Mouse (Mus musculus) layer of hippocampus, postnatal 14 days (tissue): ENCODE results near the gene Srr. TPM values are rescaled to one million over a fixed set of nuclear protein-coding genes. Genes with fewer than 3 reads are reported as not detected.

ENCODE experiments used
- DNase-seq, 2 experiments: peaks; one replicate each; pipeline ENCODE4 v3.0.0; 2021 to 2022; ENCODE audit warnings: low spot score in 2 of 2, mixed read lengths in 1 of 2
- long read RNA-seq, 2 experiments: library from polyadenylated mRNA; stranded (forward); transcript quantifications; one replicate each; pipeline ENCODE4 v2.0.0; 2021
- total RNA-seq, 2 experiments: library from RNA; stranded (reverse); gene quantifications; 2 replicates each; pipeline ENCODE4 v1.2.3; 2021

Gene Srr
- 10 to 100 TPM; 94.4 to 98.0 TPM for total RNA-seq
- long read RNA-seq, experiment 1, transcript Srr-201 (9 exons, 3,699 nt): minor isoform, 14 of 106 reads
- long read RNA-seq, experiment 1, transcript Srr-204 (8 exons, 3,183 nt): major isoform, 63 of 106 reads
- long read RNA-seq, experiment 1, partial matches to known transcripts: 3 of 106 reads
- long read RNA-seq, experiment 1, other reads (novel, unspliced or antisense): 26 of 106 reads
- long read RNA-seq, experiment 2, transcript Srr-204 (8 exons, 3,183 nt): major isoform, 69 of 141 reads
- long read RNA-seq, experiment 2, transcript Srr-201 (9 exons, 3,699 nt): minor isoform, 26 of 141 reads
- long read RNA-seq, experiment 2, partial matches to known transcripts: 6 of 141 reads
- long read RNA-seq, experiment 2, other reads (novel, unspliced or antisense): 40 of 141 reads

GRCm38 (mm10) chr11:74925577-74926387 is at the start of gene Srr, which contains the start of gene Smg6:
Gene Srr, minus strand, starts transcription at chr11:74925948.
Gene Smg6, plus strand, starts transcription at chr11:74925823.
- peak; percentile 90 to 93 for DNase-seq

DNA sequence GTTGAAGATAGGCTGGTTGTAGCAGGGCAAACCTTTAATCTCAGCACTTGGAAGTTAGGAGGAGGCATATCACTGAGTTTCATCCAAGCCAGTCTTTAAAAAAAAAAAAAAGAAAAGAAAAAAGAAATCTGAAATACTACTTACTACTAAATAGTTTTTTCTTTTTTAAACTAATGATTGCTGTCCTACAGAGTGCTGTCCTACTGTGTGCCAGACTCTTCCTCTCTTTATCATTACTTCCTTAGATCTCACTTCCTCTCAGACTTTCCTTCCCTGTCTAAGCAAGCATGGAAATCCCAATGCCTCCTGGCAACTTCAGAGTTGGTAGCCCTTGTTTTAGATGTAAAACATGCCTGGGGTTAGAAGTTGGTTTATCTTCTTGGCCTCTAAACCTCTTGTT is 48.9 kb upstream of the Srr start:
- DNase-seq: no peak

DNA sequence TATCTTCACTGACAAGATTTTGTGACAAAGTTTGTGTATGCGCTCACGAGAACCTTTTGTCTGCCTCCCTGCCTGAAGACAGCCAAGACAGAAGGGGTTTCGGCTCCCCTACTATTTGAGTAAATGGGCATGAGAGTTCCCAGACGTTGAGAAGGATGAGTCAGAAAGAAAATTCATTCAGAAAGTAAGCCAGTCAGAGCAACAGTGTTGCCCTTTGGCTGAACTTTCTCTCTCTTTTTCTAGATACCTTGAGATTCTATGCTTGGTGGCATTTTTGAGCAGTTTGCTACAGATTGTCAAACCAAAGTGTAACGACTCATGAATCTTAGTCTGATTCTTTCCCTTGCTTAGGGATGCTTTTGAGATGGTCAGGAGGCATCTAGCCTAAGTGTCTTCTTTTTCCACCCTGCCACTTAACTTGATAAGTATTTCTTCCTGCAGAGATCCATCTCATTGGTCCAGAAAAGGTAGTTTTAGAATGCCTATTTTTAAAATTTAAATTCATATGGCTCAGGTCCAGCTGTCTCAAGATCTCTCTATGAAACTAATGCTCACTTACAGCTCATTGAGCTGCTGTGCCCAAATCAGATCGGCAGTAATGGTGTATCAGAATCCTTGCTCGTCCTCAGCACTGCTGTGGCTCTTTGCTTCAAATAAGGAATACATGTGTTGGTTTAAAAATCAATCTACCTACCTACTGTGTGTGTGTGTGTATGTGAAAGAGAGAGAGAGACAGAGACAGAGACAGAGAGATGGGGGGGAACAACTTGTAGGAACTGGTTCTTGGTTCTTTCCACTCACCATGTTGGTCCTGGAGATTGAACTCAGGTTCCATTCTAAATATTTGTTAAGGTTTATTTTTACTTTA is 47.8 kb upstream of the Srr start:
- no peak for DNase-seq

DNA sequence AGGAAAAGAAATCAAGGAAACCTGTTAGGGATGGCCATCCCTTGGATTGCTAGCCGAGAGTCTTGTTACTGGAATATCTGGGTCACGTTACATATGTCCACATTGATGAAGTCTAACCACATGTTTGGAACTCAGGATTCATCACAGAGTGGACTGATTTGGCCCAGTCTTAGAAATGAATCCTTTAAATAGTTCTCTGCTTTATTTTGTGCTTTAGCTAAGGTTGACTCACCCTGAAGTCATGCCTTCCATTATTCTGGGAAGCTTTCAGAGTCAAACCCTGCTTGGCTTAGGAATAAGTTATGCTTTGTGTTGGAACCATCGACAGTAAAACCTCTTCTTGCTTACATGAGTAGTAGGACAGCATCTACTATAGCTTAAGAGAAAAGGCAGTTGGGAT is 39.8 kb upstream of the Srr start:
- DNase-seq: no peak

- no peak for DNase-seq
These were observed 37.2 kb upstream of the Srr start for GRCm38 (mm10) chr11:74962846-74963407.

DNA sequence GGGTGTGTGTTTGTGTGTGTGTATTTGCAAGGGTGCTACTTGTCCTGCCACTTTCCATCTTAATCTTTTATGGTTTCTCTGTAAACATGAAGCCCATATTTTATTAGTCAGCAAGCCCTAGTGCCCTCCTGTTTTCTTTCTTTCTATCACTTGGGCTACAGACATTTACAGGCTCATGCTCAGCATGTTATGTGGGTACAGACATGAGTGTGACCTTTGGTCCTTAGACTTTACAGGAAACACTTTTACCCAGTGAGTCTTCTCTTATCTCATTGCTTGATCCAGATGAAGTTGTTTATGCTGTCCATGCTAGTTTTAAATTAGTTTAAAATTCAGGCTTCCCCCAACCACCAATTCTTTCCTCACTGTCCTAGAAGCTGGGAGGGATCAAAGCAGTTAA is 36.2 kb upstream of the Srr start:
- DNase-seq: no peak

GRCm38 (mm10) chr11:74960031-74960551 is 34.3 kb upstream of the Srr start:
- no peak for DNase-seq

GRCm38 (mm10) chr11:74959501-74959900 is 33.8 kb upstream of the Srr start:
- no peak for DNase-seq

DNA sequence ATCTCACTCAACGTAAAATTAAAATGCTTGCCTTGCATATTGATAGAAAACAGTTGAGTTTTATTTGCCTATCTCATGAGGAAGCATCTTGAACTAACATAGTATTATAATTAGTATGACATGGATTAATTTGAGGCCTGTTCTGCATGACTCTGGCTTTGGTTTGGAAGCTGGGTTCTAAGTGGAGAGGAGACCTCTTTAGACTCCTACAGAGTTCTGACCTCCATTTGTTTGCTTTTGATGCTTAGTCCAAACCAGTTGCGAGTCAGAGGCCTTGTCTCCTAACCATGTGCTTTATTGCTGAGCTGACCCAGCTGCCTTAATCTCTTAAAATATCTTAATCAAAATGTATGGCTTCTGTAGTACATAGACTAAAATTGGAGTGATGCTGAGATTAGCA is 31.9 kb upstream of the Srr start:
- no peak for DNase-seq

DNA sequence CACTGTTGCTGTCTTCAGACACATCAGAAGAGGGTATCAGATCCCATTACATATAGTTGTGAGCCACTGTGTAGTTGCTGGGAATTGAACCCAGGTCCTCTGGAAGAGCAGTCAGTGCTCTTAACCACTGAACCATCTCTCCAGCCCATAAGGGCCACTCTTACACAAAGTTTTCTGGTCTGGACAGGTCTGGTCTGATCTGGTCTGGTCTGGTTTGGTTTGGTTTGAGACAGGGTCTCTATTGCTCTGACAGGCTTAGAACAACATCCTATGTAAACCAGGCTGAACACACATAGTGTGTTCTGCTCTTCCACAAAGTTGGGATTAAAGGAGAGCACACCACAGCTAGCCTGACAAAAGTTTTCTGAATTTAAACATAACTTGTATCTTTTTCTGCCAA is 30.3 kb upstream of the Srr start:
- DNase-seq: no peak

GRCm38 (mm10) chr11:74954901-74955300 is 29.2 kb upstream of the Srr start:
- no peak for DNase-seq

DNA sequence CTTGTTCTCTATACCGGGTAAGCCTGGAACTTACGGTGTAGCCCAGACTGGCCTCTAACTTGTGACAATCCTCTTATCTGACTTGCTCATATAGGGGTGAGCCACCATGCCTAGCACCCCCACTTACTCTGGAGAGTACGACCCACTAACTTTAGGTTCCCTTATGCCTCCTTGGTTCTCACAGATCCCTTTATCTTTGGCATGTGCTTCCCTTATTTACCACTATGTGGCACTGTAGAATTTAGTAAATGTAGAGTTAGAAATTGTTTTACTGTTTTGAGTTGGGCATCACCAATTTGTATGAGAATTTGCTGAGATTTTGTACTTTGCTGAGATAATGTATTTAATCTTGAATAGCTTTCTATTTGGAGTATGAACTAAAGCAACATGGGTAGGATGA is 20.6 kb upstream of the Srr start:
- DNase-seq: peak in 1 of 2 experiments; percentile 62

GRCm38 (mm10) chr11:74930391-74930790 is 4.6 kb upstream of the Srr start:
- no peak for DNase-seq

GRCm38 (mm10) chr11:74929111-74929510 is 3.4 kb upstream of the Srr start:
- no peak for DNase-seq

DNA sequence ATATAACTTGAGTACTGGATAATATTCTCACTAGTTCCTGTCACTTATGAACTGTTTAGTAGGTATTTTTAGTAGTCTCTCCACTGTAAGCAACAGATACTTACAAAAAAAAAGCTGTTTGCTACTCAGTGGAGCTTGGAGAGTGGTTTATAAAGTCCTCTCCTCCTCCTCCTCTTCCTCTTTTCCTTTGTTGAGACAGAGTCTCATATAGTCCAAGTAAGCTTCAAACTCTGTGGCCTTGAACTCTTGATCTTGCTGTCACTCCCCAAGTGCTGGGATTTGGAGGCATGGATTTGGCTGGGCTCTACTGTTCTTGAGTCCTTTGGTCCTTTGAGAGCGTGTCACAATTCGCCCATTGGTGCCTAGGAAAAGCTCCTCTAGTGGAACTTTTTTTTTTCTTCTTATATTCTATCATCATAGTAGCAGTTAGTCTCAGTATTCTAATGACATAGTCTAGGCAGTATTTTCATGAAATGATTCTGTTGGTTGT is 1.5 kb upstream of the Srr start:
- no peak for DNase-seq

DNA sequence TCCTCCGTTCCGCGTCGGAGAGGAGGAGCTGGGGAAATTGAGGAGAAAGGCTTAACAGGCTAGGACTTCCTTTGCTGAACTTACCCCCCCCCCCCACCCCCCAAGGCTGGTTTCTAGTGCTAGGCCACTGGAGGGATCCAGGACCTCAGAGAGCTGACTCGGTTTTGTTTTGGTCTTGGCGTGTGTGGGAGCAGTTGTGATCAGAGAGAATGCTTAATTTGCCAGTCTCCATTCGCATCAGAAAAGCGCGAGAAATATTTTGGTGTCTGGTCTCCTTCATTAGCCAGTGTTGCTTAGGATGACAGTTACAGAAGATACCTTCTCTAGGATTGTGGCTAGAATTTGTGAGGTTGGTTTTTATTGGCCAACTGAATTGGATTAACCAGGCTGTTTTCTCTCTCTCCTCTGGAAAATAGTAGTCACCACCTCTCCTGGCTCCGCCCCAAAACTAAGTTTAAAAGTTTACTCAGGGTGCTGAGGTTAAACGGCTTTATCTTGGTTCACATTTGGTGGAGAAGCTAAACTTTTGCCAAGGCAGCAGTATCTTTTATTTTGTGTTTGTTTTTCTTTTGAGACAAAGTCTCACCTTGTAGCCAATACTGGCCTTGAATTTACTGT is 749 bp upstream of the Srr start:
- DNase-seq: peak in 1 of 2 experiments; percentile 22

DNA sequence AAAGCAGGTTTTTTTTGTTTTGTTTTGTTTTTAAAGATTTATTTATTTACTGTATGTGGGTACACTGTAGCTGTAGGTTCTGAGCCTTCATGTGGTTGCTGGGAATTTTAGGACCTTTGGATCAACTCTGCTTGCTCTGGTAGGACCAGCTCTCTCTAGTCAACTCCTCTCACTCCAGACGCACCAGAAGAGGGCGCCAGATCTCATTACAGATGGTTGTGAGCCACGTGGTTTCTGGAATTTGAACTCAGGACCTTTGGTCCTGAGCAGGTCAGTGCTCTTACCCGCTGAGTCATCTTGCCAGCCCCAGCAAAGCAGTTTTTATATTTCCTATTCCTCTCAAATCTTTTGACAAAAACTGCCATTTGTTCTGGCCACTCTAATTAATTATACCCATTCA is 1.6 kb downstream of the Srr start:
- DNase-seq: no peak

DNA sequence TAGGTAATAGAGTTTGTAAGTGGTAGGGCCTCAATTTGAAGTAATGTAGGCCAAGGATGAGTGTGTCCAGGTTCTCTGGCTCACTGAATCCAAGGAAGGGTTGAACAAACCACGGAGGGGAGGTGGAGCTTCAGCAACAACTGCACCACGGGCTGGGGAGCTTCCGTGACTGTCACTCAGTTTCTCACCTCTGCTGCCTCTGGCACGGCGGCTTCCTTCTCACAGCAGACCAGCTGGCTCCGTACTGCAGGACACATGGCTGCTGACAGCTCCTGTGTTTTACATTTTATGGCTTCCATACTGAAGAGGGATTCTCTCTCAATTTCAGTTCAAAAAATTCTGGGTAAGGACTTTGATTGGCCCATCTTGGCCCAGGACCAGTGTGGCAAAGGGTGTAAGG is 6.5 kb downstream of the Srr start:
- no peak for DNase-seq

DNA sequence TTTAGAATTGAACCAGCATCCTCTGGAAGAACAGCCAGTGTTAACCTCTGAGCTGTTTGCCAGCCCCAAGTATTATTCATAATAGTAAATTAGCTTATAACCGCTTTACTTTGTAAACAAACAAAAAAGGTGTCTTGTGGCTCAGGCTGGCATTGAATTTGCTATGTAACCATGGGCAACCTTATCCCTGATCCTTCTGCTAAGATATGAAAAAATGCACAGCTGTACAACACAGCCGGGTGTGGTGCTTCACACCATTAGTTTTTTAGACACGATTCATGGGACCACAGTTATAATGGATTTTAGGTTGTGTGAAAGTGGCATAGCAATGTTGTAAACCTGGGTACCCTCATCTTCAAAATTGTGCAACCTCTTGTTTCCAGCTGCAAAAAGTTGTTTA is 13.3 kb downstream of the Srr start:
- no peak for DNase-seq

GRCm38 (mm10) chr11:74909978-74910377 is 15.8 kb downstream of the Srr start:
- no peak for DNase-seq
